Mouse (Mus musculus) right cerebral cortex, postnatal 4 days (tissue): ENCODE results near the gene Arap1.

ENCODE experiments used
- DNase-seq: peaks from one replicate; pipeline ENCODE4 v3.0.0-alpha.2; 2022

The Arap1 gene

GRCm38 (mm10) chr7:101327786-101328185 is 20.1 kb upstream of the Arap1 start:
- DNase-seq, result no peak

DNA sequence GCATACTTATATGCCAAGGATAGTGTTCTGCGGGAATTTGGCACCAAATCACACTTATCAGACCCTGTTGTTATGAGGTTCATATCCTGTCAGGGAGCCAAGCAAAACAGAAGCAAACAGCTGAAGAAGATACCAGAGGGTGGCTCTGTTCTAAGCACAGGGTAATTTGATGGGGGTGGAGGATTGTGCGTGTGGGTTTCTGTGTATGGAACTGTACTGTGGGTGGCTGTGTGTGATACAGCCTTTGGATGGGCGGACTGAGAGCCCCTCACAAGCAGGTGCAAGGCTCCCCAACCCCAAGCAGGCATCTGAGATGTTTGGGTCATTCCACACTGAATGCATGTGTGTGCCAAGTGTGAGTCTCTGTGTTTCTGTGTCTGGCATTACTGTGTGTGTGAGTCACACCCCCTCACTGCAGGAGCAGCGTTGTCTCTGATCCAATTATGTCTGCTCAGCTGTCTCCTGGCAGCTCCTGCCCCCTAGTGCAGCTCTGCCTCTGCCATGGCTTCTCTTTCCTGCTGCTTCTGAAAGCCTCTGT is 19.2 kb upstream of the Arap1 start:
- no peak for DNase-seq

DNA sequence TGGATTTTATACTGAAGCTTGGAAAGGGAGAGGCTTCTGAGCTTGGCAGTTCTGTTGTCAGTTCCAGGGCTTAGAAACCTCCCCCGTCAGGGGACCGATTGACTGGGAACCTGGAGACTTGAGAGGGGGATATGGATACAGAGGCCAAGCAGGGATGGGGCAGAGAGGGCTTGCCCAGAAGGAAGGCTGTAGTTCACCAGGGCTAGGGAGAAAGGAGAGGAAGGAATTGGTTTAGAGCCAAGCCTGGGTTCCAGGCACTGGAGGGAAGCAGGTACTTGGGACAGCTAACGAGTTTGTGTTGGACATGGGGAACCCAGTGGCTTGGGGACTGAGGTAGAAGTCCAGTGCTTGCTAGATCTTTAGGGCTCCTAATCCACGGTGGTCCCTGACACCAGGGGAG is 18.3 kb upstream of the Arap1 start:
- no peak for DNase-seq

DNA sequence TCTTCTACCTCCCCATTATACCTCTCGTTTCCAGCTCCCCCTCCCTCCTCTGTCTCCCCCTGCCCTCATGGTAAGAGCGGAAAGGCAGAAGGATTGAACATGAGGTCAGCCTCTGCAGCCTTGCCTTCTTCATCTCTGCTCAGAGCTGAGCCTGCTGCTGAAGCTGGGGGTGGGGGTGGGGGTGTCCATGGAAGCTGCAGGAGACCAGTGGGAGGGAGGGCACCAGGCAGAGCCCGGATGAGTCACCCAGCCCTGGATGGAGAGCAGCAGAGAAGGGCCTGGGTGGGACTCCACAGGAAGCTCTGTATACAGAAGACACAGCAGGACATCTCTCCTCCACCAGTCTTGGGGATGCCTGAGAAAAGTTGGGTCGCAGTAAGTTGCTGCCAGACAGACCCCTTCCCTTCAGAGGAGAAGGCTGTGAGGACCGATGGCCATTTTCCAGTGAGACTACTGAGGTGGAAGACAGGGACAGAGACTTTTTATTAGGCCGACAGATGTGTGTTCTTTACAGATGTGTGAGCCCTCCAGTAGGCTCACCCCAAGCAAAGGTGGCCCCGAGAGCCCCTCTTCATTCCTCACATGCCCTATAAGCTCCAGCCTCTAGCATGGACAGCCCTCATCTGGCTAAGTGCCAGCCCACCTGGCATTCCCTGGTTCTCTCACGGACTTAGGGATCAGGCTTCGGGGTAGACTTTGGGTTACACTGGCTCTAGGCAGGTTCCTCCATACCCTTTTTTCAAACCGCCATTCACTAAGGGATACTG is 17.6 kb upstream of the Arap1 start:
- DNase-seq, result no peak

DNA sequence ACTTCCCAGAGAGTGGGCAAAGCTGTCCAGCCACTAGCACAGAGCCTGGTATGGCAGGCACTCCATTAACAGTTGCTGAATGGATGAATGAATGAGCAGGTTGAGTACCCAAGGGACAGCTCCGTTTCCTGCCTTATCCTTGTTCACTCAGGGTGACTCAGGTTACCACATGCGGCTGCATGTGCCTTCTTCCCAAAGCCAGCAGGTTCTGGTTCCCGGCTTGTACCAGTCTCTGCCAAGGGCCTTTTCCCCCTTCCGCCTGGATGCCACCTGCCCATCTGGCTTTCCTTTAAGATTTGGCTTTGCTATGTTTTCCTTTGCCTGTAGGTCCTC is 17.1 kb upstream of the Arap1 start:
- DNase-seq, result no peak

GRCm38 (mm10) chr7:101332045-101332831 is 15.6 kb upstream of the Arap1 start:
- DNase-seq, result no peak

DNA sequence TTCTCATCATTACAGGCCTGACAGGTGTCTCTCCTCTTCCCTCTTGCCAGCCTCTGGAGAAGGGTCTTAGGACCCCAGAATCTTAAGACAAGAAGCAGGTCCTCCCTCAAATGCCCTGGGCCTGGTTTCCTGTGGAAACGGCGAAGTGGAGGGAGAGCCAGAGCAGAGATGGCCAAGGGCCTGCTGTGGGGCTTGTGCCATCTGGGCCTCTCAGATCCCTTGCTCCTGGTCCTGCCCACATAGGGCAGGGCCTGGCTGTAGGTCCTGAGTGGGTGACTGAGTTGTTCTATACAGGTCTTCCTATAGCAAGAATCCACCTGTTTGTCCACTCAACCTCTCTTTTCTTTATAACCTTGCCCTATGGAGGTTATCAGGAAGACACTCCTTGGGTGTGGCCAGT is 12.6 kb upstream of the Arap1 start:
- DNase-seq, result no peak

DNA sequence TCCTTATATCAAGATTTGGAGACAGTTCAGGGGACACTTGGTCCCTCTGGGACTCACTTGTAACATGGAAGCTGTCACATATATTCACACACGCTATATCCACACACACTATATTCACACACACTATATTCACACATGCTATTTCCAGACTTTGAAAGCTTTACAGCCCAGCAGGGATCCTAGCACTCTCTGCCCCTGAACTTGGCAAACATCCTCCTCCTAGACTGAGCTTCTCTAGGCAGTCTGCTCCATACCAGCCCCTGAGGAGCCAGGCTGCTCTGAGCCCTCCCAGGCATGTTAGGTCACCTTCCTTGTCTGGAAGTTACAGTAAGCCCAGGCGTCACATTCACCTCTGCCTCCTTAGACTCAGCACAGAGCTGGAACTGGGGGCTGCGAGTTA is 11.2 kb upstream of the Arap1 start:
- DNase-seq, result no peak

DNA sequence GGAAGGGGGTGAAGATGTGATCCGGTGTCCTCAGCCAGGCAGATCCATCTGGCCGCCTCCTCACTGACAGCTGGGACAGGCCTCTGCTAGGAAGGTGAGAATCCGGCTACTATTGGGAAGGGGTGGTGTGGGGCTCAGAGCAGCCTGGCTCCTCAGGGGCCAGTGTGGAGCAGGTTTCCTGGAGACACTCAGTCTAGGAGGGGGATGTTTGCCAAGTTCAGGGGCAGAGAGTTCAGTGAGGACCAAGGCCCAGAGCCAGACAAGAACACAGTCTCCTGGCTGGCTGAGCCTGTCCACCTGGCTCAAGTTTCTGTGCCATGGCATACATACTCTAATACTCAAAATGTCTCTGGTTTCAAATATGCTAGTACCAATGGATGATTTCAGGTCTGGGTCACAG is 10.5 kb upstream of the Arap1 start:
- no peak for DNase-seq

DNA sequence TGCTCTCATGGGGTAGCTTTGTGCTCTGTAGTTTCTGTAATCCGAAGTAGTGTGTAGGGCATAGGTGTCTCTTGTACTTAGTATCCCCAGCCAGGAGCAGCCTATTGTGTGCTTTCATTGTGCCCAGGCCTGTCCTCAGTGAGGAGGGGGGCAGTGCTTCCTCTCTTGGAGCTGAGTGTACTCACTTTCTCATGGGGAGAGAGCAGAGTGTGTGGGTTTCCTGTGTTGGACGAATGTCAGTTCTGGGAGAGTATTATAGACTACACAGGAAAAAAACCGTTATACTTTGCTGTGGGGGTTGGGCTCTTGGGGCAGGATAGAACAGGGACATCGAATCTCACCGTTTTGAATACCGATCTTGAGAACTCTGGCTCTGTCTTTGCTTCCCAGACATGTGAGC is 6.5 kb upstream of the Arap1 start:
- DNase-seq, result no peak

DNA sequence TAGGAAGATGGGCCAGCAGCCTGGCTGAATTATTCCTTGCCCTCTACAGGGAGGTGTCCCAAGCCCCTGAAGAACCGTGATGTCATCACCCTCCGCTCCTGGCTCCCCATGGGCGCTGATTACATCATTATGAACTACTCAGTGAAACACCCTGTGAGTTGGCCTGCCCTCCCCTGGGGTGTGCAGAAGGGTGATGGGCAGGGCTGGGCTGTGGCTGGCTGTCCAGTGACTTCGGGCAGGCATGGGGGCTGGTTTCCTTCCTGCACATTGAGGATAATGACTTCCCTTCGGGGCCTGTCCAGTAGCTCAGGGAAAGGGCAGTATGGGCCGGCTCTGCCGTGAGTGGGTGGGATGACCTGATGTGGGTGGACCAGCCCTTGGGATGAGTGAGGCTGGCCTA is 4.7 kb upstream of the Arap1 start:
- no peak for DNase-seq

DNA sequence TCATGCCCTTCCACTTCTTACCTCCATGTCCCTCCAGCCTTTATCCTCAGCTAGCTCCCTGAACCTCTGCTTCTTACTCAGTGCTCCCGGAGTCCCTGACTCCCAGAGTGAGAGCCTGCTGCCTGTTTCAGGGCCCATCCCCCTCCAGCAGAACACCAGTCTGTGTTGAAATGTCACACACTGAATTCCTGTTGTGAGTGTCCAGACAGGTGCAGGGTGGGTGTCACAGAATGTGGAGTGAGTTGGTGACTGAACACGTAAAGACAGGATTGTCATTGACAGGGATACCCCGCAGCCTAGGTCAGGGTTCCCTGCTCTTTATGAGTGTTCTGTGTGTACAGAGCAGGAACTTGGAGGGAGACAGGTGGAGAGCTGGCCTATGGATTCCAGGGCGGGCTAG is 3.0 kb upstream of the Arap1 start:
- no peak for DNase-seq

DNA sequence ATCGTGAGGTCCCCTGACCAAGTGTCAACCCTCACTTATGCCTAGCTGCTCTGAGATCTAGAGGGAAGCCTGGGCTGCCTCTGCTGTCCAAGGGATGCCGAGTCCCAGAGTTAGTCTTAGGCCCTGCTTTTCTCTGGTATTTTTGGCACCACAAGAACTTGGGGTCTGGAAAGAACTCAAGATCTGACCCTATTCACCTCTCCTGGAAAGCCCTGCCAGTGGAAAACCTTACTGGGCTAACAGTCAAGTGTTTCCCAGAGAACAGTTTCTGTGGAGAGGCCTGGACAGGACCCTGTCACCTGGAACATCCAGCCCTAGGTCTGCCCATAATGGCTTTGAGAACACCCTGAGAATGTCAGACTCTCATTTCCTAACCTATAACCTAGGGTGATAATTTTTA is 876 bp upstream of the Arap1 start:
- DNase-seq, result no peak

GRCm38 (mm10) chr7:101348312-101348711 is 445 bp downstream of the Arap1 start:
- no peak for DNase-seq

DNA sequence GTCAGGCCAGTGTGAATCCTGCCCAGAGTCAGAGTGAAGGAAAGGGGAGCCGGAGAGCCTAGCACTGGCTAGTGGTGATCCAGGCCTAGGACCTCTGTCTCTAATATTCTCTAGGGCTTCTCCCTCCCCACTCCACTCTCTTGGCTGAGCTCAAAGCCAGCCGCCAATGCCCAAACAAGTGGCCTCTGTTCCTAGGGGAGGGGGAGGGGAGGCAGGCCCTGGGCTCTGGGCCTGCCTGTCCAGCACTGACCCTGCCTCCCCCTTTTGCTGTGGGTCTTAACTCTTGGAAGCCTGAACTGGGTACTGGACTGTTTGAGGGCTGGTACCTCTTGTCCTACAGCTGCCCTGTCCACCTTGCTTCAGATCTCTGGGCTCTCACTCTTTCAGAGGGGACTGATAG is 2.0 kb downstream of the Arap1 start:
- peak; percentile 56 for DNase-seq

DNA sequence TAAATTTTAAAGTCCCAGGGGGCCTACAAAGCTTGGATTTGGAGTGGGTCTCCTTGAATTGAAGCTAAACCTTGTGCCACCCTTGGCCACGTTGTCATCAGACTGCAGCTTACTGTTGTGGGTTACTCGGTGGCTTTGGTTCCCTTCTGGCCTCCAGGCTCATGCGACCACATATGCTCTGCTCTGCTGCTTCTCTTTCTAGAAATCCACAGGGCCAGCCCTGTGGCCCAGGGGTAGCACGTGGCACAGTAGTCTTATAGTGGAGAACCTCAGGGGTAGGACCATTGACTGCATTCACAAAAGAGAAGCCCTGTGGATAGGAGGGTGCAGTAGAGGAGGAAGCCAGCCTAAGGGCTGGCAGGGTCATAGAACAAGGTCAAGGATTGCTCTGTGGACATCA is 4.5 kb downstream of the Arap1 start:
- no peak for DNase-seq

DNA sequence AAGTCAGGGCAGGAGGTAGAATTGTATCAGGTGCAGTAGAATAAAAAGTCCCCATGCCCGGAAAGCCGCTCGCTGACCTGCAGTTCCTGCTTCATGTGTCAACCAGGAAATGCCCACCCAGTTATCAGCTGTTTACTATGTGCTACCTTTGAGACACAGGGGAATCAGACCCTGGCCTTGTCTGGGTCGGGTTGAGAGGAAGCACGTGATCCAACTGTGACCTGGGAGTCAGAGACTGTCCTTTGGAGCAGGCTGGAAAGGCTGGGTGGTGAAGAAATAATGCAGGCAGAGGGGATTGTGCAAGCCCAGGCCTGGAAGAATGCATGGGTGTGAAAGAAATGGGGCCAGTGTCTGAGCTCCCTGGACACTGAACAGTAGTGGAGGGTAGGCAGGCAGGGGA is 6.6 kb downstream of the Arap1 start:
- DNase-seq, result no peak

DNA sequence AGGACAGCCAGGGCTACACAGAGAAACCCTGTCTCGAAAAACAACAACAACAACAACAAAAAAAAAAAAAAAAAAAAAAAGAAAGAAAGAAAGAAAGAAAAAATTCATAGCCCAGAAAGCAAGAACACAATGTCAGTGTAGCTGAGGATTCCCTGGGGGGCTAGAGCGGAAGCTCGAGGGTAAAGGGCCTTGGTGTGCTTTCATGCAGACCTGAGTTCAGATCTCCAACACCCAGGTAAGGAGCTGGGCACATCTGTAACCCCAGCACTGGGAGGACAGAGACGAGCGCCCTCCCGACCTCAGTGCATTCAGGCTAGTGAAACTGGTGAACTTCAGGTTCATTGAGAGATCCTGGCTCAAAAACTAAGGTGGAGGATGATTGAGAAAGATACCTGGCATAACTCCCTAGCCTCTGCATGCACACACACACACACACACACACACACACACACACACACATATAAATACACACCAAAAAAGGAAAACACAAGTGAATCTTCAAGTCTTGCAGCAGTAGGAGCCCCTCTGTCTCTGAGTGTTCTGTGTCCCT is 7.8 kb downstream of the Arap1 start:
- no peak for DNase-seq

DNA sequence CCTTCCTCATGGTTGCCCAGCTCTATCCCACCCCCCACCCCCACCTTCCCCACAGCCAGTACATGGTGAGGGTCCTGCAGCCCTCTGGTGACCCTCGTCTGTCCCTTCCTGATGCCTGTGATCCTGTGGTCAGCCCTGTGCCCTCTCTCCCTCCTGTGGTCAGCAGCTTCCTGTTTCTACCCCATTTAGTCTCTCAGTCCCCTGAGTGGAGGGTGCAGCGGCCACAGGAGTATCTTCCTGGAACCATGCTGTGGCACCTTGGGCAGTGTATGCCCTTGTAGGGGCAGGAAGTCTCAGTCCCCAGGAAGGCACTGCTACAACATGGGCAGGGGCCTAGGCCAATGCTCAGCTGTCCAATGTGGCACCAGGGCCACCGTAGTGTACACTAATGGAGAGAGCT is 9.0 kb downstream of the Arap1 start:
- DNase-seq, result no peak

- no peak for DNase-seq
These were observed 12.5 kb downstream of the Arap1 start for GRCm38 (mm10) chr7:101360406-101360805.

GRCm38 (mm10) chr7:101361021-101361420 is 13.2 kb downstream of the Arap1 start:
- DNase-seq, result no peak

DNA sequence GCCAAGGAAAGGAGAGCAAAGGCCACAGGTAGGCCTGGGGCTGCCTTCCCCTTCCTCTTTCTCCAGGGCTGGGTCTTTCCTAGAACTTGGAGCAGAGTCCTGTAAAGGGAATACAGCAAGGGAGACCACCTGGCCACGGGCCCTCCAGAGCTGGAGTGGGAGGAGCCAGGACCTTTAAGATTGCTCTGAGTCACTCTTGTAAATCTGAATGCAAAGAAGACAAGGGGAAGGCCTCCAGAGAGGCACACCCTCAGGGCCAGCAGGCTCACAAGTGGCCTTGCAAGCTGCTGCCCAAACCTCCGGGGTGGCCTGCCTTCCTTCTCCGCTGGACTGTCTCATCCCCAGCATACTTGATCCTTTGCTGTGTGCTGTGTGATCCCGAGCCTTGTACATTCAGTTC is 13.9 kb downstream of the Arap1 start:
- DNase-seq, result no peak

DNA sequence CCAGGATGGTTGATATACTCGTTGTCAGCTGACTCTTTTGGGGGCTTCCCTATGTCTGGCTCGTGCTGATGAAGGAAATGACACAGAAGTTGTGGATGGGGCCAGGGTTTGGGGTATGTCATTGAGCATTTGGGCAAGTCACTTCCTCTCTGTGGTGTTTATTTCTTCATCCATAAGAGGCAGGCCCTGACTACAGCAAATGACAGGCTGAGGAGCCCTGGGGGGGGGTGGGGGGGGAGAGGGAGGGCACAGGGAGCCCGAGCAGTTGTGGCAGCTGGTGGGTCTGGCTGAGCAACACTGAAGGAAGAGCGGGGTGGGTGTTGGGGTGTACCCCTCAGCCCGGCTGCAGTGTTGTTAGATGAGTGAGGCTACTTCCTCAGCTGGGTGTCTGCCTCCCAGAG is 14.9 kb downstream of the Arap1 start:
- DNase-seq, result no peak

DNA sequence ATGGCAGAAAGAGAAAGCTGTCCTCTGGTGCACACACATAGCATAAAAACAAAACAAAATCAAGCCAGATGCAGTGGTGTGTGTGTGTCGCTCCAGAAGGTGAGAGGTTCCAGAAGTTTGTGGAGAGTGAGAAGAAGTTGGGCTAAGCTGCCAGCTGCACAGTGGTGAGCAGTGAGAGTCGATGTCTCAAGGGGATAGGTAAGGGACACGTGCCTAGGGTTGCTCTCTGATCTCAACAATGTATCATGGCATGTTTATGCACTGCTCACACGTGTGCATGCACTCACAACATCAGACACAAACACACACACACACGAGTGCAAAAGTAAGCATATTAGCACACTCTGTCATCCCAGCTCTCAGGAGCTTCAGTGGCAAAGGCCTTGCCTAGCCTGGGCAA is 16.0 kb downstream of the Arap1 start:
- DNase-seq, result no peak
